Mouse (Mus musculus): ENCODE data around the gene Gdf9.

Gene Gdf9

DNA sequence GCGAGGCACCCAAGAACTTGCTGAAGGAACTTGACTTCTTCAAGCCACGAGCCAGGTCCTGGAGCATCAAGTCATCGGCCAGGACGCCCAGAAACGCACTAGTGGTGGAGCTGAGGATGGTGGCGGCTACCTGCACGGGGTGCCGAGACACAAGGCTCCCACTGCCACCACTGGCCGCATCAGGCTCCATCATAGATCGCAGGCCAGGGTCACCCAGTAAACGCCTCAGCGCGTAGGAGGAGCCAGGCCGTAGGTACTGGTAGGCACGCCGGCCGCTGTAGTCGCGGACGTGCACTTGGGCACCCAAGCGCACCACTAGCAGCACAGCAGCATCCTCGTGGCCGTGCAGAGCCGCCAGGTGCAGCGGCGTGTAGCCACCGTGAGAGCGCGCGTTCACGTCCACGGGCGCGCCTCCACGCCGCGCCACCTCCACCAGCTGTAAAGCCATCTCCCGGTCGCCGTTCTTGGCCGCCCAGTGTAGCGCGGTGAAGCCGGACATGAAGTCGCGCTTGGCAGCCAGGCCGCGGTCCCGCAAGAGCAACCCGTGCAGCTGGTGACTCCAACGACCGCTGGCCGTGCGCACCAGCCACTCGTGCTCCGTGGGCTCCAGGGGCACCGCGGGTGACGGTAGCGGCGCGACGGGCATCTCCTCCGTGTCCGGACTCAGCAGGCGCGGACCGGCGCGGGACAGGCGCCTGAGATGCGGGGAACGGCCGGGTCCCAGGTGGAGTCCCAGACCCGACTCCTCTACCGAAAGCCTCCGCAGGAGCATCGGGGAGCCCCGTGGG lies 47.8 kb downstream of the Gdf9 start:
- no peak for DNase-seq (ENCODE audit: low read depth, low spot score)

DNA sequence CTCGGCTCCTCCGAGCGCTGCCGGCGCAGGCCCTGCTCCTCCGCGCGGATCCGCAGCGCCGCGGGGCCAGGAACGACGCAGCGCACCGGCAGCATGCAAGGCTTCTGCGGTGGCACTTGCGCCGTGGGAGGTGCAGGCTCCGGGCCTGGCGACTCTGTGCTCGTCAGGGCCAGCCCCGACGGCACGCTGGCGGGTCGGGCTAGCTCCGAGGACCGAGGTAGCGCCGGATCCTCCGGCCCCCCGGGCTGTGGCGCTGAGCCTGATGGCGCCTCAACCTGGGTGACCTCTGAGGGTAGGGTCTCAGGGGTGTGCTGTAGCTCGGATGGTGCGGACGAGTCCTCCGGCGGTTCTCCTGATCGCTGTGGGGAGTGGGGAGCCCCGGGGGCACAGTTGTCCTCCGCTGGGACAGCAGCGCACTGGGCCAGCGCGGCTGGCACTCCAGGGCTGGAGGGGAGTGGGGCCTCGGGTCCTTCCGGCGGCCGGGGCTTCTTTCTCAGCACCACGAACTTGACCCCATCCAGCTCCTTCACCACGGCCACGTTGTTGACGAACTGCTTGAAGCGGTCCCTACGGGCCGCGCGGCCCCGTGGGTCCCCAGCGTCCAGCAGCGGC lies 48.5 kb downstream of the Gdf9 start:
- DNase-seq (ENCODE audit: low read depth, low spot score) = no peak

DNA sequence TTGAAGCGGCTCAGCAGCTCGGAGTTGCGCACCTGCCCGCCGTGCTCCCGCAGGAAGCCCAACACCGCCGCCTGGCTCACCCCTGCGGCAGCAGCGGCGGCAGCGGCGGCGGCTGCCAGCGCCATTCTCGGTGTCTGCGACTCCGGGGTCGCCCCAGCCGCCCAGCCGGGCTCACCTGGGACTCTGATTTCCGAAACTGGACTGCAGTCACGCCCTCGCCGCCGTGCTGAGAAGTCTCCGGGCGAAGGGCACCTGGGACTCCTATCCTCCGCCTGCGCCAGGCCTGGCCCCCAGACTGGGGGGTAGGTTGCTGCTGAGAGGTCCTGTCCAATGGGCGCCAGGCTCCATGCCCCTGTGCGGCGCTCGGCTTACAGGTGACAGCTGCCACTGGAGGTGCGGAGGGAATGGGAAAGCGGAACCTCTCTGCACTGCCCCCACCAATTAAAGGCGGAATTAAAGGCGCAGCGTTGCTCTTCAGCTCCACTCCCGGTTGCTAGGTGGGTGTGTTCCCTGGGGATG lies 49.0 kb downstream of the Gdf9 start, which contains the start of the genes Gm9945 and Sowaha:
TSS of gene Gm9945 (plus strand) at position 384 of the 519 bp plus-strand sequence.
TSS of gene Sowaha (minus strand) at position 492 of the 519 bp plus-strand sequence.
- no peak for DNase-seq (ENCODE audit: low read depth, low spot score)

DNA sequence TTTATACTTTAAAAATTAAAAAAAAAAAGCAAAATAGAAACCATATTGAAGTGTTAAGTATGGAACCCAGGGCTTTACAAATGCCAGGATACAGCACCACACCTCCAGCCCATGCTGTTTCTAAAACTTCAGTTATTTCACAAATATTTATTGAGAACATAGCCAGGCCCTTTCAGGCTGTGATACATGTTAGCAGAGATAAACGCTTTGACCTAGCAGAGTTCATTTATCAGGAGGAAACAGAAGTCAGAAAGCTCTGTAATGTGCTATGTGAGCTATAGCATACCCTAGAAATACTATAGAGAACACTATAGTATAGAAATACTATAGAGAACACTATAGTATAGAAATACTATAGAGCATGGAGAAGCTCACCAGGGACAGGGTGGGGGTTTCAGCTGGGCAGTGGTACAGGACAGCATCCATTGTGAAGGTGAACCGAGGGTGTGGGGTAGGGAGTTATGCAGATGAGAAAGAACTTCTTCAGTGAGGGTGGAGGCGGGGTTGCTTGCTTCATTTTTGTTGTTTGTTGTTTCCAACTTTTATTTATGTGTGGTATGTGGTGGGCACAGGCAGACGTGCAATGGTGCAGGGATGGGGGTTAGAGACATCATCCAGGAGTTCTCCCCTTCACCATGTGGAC lies 50.4 kb downstream of the Gdf9 start:
- no peak for DNase-seq (ENCODE audit: low read depth, low spot score)

DNA sequence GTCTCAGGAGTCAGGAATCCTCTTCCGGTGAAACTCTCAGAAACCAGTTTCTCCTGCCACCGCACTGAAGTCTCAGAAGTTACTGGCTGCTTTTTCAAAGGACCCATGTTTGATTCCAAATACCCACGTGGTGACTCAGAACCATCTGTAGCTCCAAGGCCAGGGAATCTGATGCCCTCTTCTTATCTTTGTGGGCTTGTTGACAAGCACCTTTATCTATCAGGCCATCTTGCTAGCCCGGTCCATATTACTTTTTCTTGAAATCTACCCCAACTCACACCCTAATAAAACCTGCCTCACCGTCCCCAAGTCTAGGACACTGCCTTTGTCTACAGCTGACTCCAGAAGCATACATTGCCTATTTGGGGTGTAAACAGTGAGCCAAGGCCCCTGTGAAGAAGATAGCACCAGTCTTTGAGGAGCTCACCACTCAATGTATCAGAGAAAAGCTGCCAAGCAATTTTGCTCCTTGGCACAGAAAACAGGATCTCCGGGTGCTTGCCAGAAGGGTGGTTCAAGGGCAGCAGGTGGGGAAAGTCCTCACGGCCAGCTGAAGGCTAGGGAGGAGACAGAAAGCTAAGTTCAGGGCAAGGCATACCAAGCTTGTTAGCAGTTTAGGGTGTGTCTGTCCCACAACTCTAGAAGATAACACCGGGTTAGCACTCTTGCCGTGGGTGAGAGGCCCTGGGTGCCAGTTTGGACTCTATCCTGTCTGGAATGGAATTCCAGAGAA lies 52.5 kb downstream of the Gdf9 start:
- no peak for DNase-seq (ENCODE audit: low read depth, low spot score)

DNA sequence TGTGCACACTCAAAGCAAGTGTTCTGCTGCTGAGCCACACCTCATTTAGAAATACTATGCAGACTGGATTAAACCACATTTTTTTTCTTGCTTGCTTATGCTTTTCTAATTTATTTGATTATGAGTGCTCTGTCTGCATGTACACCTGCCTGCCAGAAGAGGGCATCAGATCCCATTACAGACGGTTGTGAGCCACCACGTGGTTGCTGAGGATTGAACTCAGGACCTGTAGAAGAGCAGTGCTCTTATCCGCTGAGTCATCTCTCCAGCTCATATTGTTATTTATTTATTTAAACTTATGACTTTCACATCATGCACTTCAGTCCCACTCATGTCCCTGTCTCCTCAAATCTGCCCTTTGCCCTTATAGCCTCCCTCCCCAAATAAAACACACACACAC lies 54.9 kb downstream of the Gdf9 start:
- DNase-seq (ENCODE audit: low read depth, low spot score) = no peak

DNA sequence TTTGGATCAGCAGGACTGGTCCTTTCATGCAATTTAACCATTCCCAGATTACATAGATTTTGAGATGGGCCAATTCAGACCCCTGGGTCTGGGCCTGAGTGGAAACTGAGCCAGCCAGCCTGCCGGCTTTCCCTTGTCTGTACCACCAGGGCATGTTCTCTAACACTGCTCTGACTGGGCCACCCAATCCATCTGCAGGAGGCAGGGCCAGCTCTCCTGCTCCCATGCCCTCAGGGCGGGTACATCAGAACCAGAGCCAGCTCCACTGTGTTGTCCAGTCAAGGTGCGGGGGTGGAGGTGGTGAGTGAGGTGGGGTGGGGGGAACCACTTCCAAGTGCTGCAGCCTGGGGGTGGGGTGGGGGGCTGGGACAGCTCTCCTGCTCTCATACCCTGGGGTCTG lies 55.5 kb downstream of the Gdf9 start:
- DNase-seq (ENCODE audit: low read depth, low spot score) = no peak

DNA sequence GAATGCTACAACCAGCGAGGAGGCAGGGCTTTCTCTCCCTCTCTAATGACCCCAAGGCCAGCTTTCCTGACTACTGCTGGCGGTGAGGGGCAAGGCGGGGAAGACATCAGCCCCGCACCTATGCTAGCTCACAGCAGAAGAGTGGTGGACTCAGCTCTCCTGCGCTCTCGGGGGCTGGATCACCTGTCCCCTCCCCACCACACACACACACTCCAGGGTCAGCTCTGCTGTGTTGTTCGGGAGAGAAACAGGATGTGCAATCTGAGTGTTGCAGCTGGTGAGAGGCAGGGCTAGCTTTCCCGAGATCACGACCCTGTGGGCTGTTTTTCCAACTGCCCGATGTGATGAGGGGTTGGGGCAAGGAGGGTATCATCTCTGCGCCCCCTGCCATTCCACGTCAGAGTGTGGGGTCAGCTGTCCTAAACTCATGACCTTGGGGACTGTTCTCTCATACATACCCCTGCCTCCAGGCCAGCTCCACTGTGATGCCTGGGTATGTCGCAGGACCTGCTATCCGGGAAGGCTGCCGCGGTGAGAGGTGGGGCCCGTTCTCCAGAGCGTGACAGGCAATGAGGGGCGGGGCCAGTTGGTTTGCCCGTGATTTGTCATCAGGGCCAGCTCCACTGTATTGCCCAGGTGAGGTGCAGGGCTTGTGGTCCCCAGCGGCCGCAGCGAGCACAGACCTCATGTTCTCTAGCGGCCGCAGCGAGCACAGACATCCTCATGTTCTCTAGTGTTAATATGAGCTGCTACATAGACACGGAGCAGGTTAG lies 56.2 kb downstream of the Gdf9 start:
- no peak for DNase-seq (ENCODE audit: low read depth, low spot score)
